Mouse (Mus musculus): Measurements from ENCODE around the gene Fiz1.

GRCm38 (mm10) chr7:5058631-5059030 is 44.1 kb upstream of the Fiz1 start:
- TF ChIP-seq GATA1 (IDR thresholded peaks at IDR 0.05; ENCODE audit: borderline replicate concordance, low read length) (no peak), FLI1 (IDR thresholded peaks at IDR 0.05; ENCODE audit: low read length) (no peak)
